Mouse (Mus musculus) splenic B cell, adult 2 months (primary cell): Measurements from ENCODE around the gene Psap.
"Not testable (repeated sequence)": the region's sequence is repeated elsewhere in the genome, so short reads cannot be mapped to it uniquely, and the experiment has no call there.

ENCODE experiments used
- DNase-seq: peaks from one replicate; pipeline ENCODE4 v3.0.0-alpha.2; 2011; ENCODE audit warnings: low read depth, low spot score
- H3K27me3 ChIP-seq: 2 replicates; pipeline ENCODE4 v1.6.1; 2012; ENCODE audit warnings: mild to moderate bottlenecking, low read length, moderate library complexity, mixed read lengths; ENCODE audit not compliant: control insufficient read depth, poor library complexity, insufficient read depth, severe bottlenecking
- H3K36me3 ChIP-seq: 2 replicates; pipeline ENCODE4 v1.6.1; 2012; ENCODE audit warnings: mild to moderate bottlenecking, low read length, moderate library complexity, mixed read lengths; ENCODE audit not compliant: control insufficient read depth, poor library complexity, insufficient read depth, severe bottlenecking

Gene Psap

DNA sequence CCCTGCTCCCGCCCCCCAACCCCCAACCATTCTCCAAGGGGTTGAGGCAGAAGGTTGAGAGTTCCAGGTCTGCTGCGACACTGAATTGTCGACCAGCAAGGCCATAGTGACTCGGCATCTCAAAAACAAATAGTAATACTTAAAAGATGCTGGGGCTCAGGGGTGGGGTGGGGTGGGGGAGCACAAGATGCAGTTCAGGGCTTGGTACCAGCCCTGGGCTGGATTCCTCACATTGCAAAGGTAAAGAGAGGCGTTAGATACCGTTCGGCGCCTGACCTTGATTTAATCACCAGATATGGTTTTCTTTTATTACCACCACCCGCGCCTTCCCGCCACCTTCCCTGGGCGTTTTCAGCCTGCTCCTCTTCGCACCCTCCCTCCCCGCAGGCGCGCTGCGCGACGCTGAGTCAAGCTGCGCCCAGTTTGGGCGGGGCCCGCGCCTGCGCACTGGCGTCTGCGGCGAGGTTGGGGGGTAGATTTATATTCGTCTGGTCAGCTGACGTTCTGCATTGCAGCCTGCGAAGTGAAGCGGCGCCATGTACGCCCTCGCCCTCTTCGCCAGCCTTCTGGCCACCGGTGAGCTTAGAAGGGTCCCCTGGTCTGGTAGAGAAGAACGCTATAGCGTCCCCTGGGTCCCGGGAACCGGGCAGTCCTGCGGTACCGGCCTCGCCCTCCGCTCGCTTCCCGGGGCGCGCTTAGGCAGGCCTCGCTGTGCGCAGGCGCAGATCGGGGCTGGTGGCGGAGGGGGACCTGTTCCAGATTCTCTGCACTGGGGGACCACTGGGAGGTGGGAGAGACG is at the start of gene Psap:
Gene Psap (plus strand): TSS at position 421 of the 799 bp plus-strand sequence.
- 0 out of 2 replicates have a peak, but pooled peaks cover 1% of the 10 kb centered on the region for H3K36me3 ChIP-seq
- peak; percentile 96 for DNase-seq
- H3K27me3 ChIP-seq: no peaks in the 10 kb centered on the region

DNA sequence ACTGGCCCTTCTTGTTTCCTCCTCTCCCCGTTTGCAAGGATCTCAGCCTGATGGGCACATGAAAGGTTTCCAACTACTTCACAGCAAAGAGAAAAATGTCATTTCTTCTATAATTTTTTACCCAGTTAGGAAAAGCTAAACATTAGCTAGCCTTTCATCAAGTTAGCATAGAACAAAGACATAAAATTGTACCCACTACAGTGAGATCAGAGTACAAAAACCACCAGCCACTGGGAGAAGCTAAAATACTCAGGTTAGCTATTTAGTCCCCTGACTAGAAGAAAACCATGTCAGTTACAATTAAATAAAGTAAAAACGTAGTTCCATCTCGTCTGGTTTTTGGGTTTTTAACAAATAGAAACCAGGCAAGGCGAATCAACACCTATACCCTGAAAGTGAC is 49.8 kb upstream of the Psap start:
- DNase-seq: no peak
- Histone ChIP-seq H3K27me3 (no peaks in the 10 kb centered on the region), H3K36me3 (peaks cover 2% of the 10 kb centered on the region; the same call in 1 of the 2 replicates)

DNA sequence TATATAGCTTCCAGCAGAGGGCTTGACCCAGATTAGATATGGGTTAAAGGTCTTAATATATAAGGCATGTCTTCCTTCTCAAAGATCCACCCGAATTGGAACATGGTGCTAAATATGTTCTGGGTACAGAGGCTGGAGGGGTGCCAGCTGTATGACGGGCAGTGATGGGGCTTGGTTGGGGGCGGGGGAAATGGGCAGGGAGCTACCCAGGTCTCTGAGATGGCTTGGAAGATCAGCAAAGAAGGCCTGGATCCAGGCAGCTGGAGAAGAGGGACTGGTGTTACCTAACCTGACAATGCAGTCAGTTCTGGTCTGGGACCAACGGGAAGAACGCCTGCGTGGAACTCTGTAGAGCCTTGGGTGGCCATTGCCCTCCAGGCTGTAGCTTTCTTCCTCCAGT is 48.3 kb upstream of the Psap start:
- H3K36me3 ChIP-seq: no peaks in the 10 kb centered on the region
- no peaks in the 10 kb centered on the region for H3K27me3 ChIP-seq

DNA sequence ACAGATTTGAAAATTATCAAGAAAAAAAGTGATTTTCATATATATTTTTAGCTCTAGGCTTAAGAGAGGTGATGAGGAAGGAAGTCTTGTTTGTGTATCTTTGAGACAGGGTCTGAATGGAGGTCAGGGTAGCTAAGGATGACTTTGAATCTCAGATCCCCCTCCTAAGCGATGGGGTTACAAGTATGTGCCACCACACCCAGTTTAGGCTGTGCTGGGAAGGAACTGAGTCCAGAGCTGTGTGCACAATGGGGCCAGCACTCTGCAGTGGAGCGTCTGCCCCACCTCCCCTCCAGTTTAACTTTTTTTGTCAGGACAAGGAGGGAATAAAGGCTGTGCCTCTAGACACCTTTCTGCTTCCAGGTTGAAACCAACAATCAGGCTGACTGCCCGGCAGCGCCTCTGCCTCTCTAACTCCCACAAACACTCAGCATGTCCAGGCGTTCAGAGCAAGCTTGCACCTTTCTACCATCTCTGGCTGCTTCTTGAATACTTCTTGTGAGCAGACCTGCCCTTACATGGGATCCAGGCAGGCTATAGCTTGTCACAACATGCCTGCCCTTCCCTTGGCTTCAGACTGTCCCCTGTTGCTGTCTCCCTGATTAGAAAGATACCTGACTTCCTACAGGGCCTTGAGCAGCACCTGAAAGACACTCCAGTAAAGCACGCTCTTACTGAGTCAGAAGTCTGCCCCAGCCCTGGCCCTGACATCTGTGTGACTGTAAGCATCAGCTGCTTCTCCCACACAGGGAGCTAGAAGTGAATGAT is 46.9 kb upstream of the Psap start:
- peak; percentile 54 for DNase-seq
- H3K36me3 ChIP-seq: no peaks in the 10 kb centered on the region
- H3K27me3 ChIP-seq: no peaks in the 10 kb centered on the region

More for the DNA sequence above, 48.3 kb upstream of the Psap start:
- DNase-seq: no peak

DNA sequence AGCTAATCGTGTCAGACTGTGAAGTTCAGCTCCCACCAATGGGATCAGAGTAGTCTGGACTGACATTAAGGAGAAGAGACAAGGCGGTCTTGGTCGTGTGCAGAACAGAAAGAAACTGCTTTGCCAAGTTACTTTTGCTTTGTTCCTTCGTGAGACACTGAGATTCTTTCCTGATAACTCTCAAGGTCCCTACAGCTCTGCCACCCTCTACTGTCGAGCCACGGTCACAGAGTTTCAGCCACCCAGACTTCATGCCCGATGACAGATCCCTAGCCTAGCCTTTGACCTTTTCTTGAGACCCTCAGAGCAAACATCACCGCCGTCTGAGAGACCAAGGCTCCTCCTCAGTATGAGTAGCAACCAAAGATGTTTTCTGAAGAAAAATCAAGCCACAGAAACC is 43.4 kb upstream of the Psap start:
- no peaks in the 10 kb centered on the region for H3K36me3 ChIP-seq
- DNase-seq: peak; percentile 59
- H3K27me3 ChIP-seq: no peaks in the 10 kb centered on the region

DNA sequence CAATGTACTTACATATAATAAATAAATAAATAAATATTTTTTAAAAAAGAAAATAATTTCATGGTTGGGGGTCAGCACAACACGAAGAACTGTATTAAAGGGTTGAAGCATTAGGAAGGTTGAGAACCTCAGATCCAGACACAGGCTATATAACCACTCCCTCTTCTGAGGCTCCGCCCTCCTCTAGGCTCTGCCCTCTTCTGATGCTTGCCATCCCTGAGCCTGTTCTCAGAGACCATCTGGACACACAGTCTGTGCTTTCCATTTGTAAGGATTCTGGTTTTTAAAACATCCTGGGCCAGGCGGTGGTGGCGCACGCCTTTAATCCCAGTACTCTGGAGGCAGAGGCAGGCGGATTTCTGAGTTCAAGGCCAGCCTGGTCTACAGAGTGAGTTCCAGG is 41.6 kb upstream of the Psap start:
- not testable (repeated sequence) for DNase-seq, H3K27me3 ChIP-seq, H3K36me3 ChIP-seq

DNA sequence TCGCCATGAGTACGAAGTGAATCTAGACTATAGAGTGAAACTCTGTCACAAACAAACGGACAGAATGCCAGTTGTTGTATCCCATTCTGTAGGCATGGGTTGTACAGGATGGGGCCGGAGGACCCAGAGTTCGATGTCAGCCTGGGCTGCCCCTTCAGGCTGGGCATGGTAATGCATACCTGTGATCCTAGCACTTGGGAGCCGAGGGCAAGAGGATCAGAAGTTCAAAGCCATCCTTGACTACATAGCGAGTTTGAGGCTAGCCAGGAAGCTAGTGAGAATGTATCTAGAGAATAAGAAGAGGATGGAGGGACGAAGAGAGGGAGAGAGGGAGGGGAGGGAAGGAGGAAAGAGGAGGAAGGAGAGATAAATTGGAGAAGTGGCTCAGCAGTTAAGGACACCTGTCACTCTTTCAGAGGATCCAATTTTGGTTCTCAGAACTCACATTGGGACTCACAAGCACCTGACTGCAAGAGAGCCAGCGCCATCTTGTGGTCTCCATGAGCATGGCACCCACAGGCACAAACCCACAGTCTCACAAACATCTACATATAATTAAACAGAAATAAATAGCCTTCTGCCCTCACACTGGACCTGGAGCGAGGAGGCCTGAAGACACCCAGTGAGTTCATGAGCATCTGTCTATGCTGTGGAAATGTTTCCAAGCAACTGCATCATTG is 39.8 kb upstream of the Psap start:
- DNase-seq: peak; percentile 91
- no peaks in the 10 kb centered on the region for H3K27me3 ChIP-seq
- H3K36me3 ChIP-seq: no peaks in the 10 kb centered on the region

DNA sequence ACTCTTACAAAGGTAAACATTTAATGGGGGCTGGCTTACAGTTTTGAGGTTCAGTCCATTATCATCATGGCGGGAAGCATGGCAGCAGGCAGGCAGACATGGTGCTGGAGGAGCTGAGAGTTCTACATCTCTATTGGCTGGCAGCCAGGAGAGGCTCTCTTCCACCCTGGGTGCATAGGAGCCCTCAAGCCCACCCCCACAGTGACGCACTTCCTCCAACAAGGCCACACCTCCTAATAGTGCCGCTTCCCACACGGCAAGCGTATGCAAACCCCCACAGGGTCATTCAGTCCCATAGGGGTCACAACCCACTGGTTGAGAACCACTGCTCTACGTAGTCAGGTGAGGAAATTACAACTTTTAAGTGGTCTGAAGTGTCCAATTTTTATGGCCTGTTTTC is 37.0 kb upstream of the Psap start:
- Histone ChIP-seq H3K27me3 (no peaks in the 10 kb centered on the region), H3K36me3 (no peaks in the 10 kb centered on the region)
- no peak for DNase-seq

DNA sequence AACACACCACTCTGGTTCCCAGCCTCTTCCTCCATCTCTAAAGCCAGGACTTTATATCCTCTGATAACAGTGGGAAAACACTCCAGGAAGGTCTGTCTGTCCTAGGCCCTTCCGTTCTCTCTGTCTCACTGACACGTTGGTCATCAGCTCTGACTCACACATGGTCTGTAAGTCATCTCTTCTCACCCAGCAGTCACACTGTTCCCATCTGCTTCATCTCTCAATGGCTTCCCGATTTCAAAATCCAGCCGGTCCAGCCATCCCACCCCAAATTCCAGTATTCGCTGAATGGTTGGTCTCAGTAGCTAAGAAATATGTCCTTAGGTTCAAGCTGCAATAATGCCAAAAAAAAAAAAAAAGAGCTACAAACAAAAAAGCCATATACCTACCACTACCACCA is 33.5 kb upstream of the Psap start:
- DNase-seq: no peak
- H3K27me3 ChIP-seq: no peaks in the 10 kb centered on the region
- no peaks in the 10 kb centered on the region for H3K36me3 ChIP-seq

DNA sequence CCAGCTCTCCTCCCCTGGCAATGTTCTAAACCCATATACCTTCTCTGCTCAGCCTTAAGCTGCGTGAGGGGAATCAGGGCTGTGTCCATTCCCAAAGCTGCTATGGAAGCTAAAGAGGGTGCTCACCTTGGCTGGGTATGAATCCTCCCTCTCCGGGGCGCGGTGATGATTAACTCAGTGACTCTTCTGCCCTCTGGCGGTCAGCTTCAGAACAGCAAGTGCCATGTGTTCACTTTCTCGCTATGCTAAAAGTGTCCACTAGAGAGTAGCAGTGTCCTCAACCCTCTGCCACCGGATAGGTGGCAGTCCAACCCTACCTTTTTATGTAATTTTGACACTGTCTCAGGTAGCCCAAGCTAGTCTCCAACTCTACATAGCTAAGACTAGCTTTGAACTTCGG is 32.4 kb upstream of the Psap start:
- Histone ChIP-seq H3K27me3 (no peaks in the 10 kb centered on the region), H3K36me3 (no peaks in the 10 kb centered on the region)
- peak; percentile 96 for DNase-seq

DNA sequence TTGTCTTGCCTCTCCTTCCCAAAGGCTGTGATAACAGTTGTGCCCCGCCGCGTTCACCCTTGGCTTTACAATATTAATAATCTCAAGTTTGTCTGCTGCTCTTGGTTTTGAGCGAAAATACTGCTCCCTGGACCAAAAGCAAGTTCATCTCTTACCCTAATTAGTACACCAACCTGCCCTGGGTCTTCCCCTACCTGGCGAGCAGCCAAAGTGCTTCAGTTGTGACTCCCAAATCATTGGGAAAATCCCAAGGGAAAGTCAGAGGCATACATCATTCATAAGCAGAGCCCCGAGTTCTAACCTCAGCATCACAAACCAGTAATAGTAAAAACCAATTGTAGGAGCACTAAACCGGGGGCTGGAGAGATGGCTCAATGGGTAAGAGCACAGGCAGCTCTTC is 31.8 kb upstream of the Psap start:
- no peaks in the 10 kb centered on the region for H3K27me3 ChIP-seq
- H3K36me3 ChIP-seq: no peaks in the 10 kb centered on the region
- DNase-seq: no peak

DNA sequence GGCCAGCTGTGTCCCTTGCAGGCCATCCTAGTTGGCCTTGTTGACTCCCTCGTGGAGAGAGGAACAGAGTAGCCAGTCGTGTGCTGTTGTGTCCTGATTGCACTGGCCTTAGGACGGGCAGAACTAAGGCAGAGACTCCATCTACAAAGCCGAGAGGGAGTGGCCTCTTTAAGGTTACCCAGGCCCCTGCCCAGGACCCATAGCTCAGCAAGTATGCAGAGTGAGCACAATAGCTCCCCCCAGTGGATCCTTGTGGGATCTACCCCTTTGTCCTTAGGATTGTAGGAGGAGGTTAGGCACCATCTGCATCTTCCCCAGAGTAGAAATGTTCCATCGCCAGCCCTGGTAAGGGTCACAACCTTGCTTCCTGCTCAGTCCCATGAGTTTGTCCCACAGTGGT is 30.9 kb upstream of the Psap start:
- peak; percentile 83 for DNase-seq
- H3K36me3 ChIP-seq: no peaks in the 10 kb centered on the region
- no peaks in the 10 kb centered on the region for H3K27me3 ChIP-seq

DNA sequence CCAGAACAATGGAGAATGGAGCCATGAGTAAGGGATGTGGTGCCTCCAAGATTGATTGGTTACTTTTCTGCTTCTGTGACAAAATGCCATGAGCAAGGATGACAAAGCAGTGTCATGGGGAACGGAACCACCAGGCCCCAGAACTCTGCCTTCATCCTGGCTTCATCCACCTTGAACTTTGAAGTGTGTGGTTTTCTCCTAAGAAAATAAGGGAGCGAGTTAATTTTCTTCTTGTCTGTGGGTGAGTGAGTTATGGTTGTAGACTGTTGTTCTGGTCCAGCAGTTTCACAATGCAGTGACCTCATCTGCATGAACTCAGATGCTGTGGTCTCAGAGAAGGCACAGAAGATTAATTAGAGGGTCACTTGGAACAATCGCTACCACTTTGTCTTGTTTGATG is 29.1 kb upstream of the Psap start:
- not testable (repeated sequence) for DNase-seq, H3K36me3 ChIP-seq, H3K27me3 ChIP-seq

DNA sequence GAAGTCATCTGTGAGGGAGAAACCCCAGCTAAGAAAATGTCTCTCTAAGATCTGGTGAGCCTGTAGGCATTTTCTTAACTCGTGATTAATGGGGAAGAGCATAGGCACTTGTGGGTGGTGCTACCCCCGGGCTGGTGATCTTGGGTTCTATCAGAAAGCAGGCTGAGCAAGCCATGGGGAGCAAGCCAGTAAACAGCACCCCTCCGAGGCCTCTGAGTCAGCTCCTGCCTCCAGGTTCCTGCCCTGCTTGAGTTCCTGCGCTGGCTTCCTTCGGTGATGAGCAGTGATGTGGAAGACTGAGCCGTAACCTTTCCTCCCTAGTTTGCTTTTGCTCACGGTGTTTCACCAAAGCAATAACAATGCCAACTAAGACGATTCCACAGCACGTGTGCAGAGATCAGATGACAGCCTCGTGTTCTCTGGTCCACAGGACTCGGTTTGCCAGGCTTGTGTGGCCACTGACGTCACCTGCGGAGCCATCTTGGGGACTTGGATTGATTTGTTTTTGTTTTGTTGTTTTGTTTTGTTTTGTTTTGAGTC is 26.9 kb upstream of the Psap start:
- H3K36me3 ChIP-seq: no peaks in the 10 kb centered on the region
- DNase-seq: peak; percentile 40
- no peaks in the 10 kb centered on the region for H3K27me3 ChIP-seq

DNA sequence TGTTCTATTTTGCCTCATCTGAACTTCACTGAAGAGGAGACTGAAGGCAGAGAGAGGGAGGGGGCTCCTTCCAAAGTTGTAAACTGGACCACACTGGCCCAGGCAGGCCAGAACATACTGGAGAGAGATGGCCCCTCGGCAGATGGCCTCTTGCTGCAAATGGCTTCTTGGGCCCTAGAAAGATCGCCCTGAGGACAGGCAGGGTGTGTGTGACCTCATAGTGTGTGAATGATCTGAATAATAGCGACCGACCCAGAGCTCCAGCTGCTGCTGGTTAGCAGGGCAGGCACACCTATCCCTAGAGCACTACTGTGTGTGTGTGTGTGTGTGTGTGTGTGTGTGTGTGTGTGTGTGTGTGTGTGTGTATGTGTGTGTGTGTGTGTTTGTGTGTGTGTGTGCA is 25.2 kb upstream of the Psap start:
- no peak for DNase-seq
- Histone ChIP-seq H3K27me3 (no peaks in the 10 kb centered on the region), H3K36me3 (no peaks in the 10 kb centered on the region)
